9 mouse cellular contexts compared by ENCODE assay signal in genomic region chr5:135914156-135914555, GRCm38 (mm10). TPM values are rescaled to one million over a fixed set of nuclear protein-coding genes. Genes with fewer than 3 reads are reported as not detected.
A peak's percentile ranks its signal among the peaks of the same experiment; 100 is the strongest.
DNase-seq lines count a peak whose midpoint lies in the region; ATAC-seq and TF ChIP-seq lines count a peak whose summit lies in the region.
"Had no signal": no experiment of that assay in that cellular context is flagged by ENCODE, and none has a peak within 500 bp of the region (broad histone marks: within the 10 kb centered on the region; RNA-seq: fewer than 3 reads in every experiment).

No protein-coding gene starts in this region.

- TF ChIP-seq POLR2A in bone marrow, adult 2 months (IDR thresholded peaks at IDR 0.05; ENCODE audit: borderline replicate concordance, control insufficient read depth, low read depth, low read length): no peak

- peaks cover 4% of the 10 kb centered on the region for H3K4me1 ChIP-seq in bone marrow, adult 2 months (ENCODE audit: control insufficient read depth, insufficient read depth, low read length)
- peaks cover 10% of the 10 kb centered on the region for H3K4me1 ChIP-seq in lung, embryonic 15.5 days

- no peak for TF ChIP-seq CTCF in bone marrow, adult 2 months (IDR thresholded peaks at IDR 0.05; ENCODE audit: control insufficient read depth, insufficient read depth, low read length)

- no peak overlapping the region for H3K4me3 ChIP-seq in bone marrow, adult 2 months (replicated peaks; ENCODE audit: control insufficient read depth, low read depth, low read length)
- H3K4me3 ChIP-seq in lung, embryonic 15.5 days: no peak overlapping the region
- H3K4me3 ChIP-seq: hindbrain, embryonic 15.5 days had no signal

- no peaks in the 10 kb centered on the region for H3K9me3 ChIP-seq in lung, embryonic 15.5 days
- H3K9me3 ChIP-seq: hindbrain, embryonic 15.5 days had no signal

- H3K36me3 ChIP-seq in lung, embryonic 15.5 days: peaks cover 43% of the 10 kb centered on the region

- ATAC-seq in cerebellum, adult (ENCODE audit: insufficient number of reproducible peaks, low FRiP score, low TSS enrichment): peak; percentile 54; the same call in 1 of the 2 replicates
- ATAC-seq in lung, embryonic 15.5 days (ENCODE audit: borderline replicate concordance, extremely low read depth, low FRiP score, low TSS enrichment): 0 out of 2 replicates have a peak, but pooled peaks have one; percentile 25

- H3K27me3 ChIP-seq in lung, embryonic 15.5 days: no peaks in the 10 kb centered on the region
- H3K27me3 ChIP-seq: hindbrain, embryonic 15.5 days had no signal

- no peak overlapping the region for H3K4me2 ChIP-seq in lung, embryonic 15.5 days
- H3K4me2 ChIP-seq: hindbrain, embryonic 15.5 days had no signal

- DNase-seq in cerebellum, adult 8-10 months: no peak
- DNase-seq in heart, adult 9 months (ENCODE audit: low spot score in 2 of 2): peak; percentile 82 to 83
- DNase-seq in retina, postnatal 1 day: no peak
- no peak for DNase-seq in layer of hippocampus, adult 11-12 months (ENCODE audit: low spot score)
- no peak for DNase-seq in embryo, embryonic 10.5 days (ENCODE audit: low spot score)

- H3K27ac ChIP-seq in bone marrow, adult 2 months (ENCODE audit: control insufficient read depth, insufficient read depth, low read depth, low read length, poor library complexity): peak overlapping the region; percentile 27
- H3K27ac ChIP-seq in lung, embryonic 15.5 days: no peak overlapping the region
- H3K27ac ChIP-seq: hindbrain, embryonic 15.5 days had no signal

- WGBS in bone marrow, adult 2 months: 60% methylated on average over 6 of the region's 6 CpGs
- 73% methylated on average over 6 of the region's 6 CpGs for WGBS in lung, embryonic 15.5 days

- H3K9ac ChIP-seq in lung, embryonic 15.5 days: no peak overlapping the region
- H3K9ac ChIP-seq: hindbrain, embryonic 15.5 days had no signal

RNA-seq across cellular contexts. Expression of gene Ywhag, which starts 20.3 kb away (rescaled TPM):
- polyA plus RNA-seq in bone marrow, adult 2 months (2011; ENCODE audit: insufficient read depth, insufficient read length, low replicate concordance, missing spikeins): 26.9 and 58.1 TPM in 2 replicates
- 144 and 156 TPM in 2 replicates for polyA plus RNA-seq in lung, embryonic 15.5 days (2015; fragmentation: Nextera tagmentation; extraction: Ambion mirVana)

RNA-seq across cellular contexts. Expression of gene Hspb1, which starts 26.4 kb away (rescaled TPM):
- 1.5 and 71.0 TPM in 2 replicates for polyA plus RNA-seq in bone marrow, adult 2 months (2011; ENCODE audit: insufficient read depth, insufficient read length, low replicate concordance, missing spikeins)
- 114 and 129 TPM in 2 replicates for polyA plus RNA-seq in lung, embryonic 15.5 days (2015; fragmentation: Nextera tagmentation; extraction: Ambion mirVana)

Comparison
In these comparisons a context has a peak if more than half of its experiments do, and no peak if none do; other contexts are left out.
1. DNase-seq: peak in heart, adult 9 months (2 of 2); none in cerebellum, adult 8-10 months (single experiment), retina, postnatal 1 day (single experiment), layer of hippocampus, adult 11-12 months (single experiment) and embryo, embryonic 10.5 days (single experiment).